28 mouse cellular contexts compared by ENCODE assay signal in genomic region chr9:89881552-89881951, GRCm38 (mm10). TPM values are rescaled to one million over a fixed set of nuclear protein-coding genes. Genes with fewer than 3 reads are reported as not detected.
DNase-seq lines count a peak whose midpoint lies in the region; ATAC-seq lines count a peak whose summit lies in the region.
"Had no signal": no experiment of that assay in that cellular context is flagged by ENCODE, and none has a peak within 500 bp of the region (broad histone marks: within the 10 kb centered on the region; RNA-seq: fewer than 3 reads in every experiment).

No protein-coding gene starts in this region.

- H3K4me2 ChIP-seq in forebrain, embryonic 16.5 days (ENCODE audit: low read length) = no peak overlapping the region
- no peak overlapping the region for H3K4me2 ChIP-seq in intestine, embryonic 14.5 days (ENCODE audit: low read length)
- H3K4me2 ChIP-seq in intestine, embryonic 16.5 days (ENCODE audit: low read depth, low read length) = no peak overlapping the region
- H3K4me2 ChIP-seq in neural tube, embryonic 14.5 days (ENCODE audit: low read depth, low read length) = no peak overlapping the region
- no peak overlapping the region for H3K4me2 ChIP-seq in neural tube, embryonic 15.5 days
- H3K4me2 ChIP-seq: embryonic facial prominence, embryonic 13.5 days; embryonic facial prominence, embryonic 15.5 days; forebrain, embryonic 13.5 days; forebrain, embryonic 15.5 days had no signal

- no peak for ATAC-seq in forebrain, embryonic 16.5 days
- ATAC-seq in intestine, embryonic 14.5 days (replicated peaks; ENCODE audit: low FRiP score, low TSS enrichment, low read depth) = no peak
- no peak for ATAC-seq in intestine, embryonic 16.5 days
- ATAC-seq in neural tube, embryonic 14.5 days (ENCODE audit: low read depth) = peak; percentile 29; the same call in 1 of the 2 replicates
- ATAC-seq in neural tube, embryonic 15.5 days (ENCODE audit: low FRiP score) = no peak
- ATAC-seq: CD4-positive, CD25-positive, alpha-beta regulatory T cell, adult 4 months; forebrain, embryonic 13.5 days; forebrain, embryonic 15.5 days; Patski had no signal

- no peaks in the 10 kb centered on the region for H3K36me3 ChIP-seq in forebrain, embryonic 10.5 days (replicated peaks)
- H3K36me3 ChIP-seq in forebrain, embryonic 16.5 days (ENCODE audit: control insufficient read depth, insufficient read depth) = no peaks in the 10 kb centered on the region
- no peaks in the 10 kb centered on the region for H3K36me3 ChIP-seq in intestine, embryonic 14.5 days (ENCODE audit: control insufficient read depth, insufficient read depth, low read length)
- no peaks in the 10 kb centered on the region for H3K36me3 ChIP-seq in intestine, embryonic 16.5 days (ENCODE audit: control insufficient read depth, insufficient read depth, low read length)
- no peaks in the 10 kb centered on the region for H3K36me3 ChIP-seq in neural tube, embryonic 14.5 days (ENCODE audit: control insufficient read depth, insufficient read depth, low read length)
- H3K36me3 ChIP-seq in neural tube, embryonic 15.5 days = no peaks in the 10 kb centered on the region
- H3K36me3 ChIP-seq: embryonic facial prominence, embryonic 13.5 days; embryonic facial prominence, embryonic 15.5 days; forebrain, embryonic 15.5 days; G1E had no signal

- 40% methylated on average over 7 of the region's 7 CpGs for WGBS in forebrain, embryonic 10.5 days
- WGBS in forebrain, embryonic 16.5 days = 48% methylated on average over 7 of the region's 7 CpGs
- WGBS in intestine, embryonic 14.5 days = 55% methylated on average over 7 of the region's 7 CpGs
- WGBS in intestine, embryonic 16.5 days = 48% methylated on average over 7 of the region's 7 CpGs
- WGBS in neural tube, embryonic 14.5 days = 54% methylated on average over 7 of the region's 7 CpGs
- WGBS in neural tube, embryonic 15.5 days = 47% methylated on average over 7 of the region's 7 CpGs

- H3K27me3 ChIP-seq in forebrain, embryonic 10.5 days (ENCODE audit: poor library complexity, severe bottlenecking) = peaks cover 97% of the 10 kb centered on the region
- H3K27me3 ChIP-seq in forebrain, embryonic 16.5 days (replicated peaks; ENCODE audit: control insufficient read depth, insufficient read depth, low read length) = peaks cover 23% of the 10 kb centered on the region
- H3K27me3 ChIP-seq in intestine, embryonic 14.5 days (replicated peaks; ENCODE audit: control insufficient read depth, insufficient read depth, low read length) = peaks cover 74% of the 10 kb centered on the region
- H3K27me3 ChIP-seq in intestine, embryonic 16.5 days (replicated peaks; ENCODE audit: control insufficient read depth, insufficient read depth, low read length) = peaks cover 28% of the 10 kb centered on the region
- 0 out of 2 replicates have a peak, but pooled peaks cover 3% of the 10 kb centered on the region for H3K27me3 ChIP-seq in neural tube, embryonic 14.5 days (ENCODE audit: control insufficient read depth, insufficient read depth, low read length)
- peaks cover 33% of the 10 kb centered on the region for H3K27me3 ChIP-seq in neural tube, embryonic 15.5 days (replicated peaks)

- no peak overlapping the region for H3K9ac ChIP-seq in forebrain, embryonic 16.5 days (replicated peaks; ENCODE audit: low read depth, low read length)
- no peak overlapping the region for H3K9ac ChIP-seq in intestine, embryonic 14.5 days (ENCODE audit: low read length)
- H3K9ac ChIP-seq in intestine, embryonic 16.5 days (ENCODE audit: low read depth, low read length) = no peak overlapping the region
- H3K9ac ChIP-seq in neural tube, embryonic 14.5 days (replicated peaks; ENCODE audit: low read depth, low read length) = no peak overlapping the region
- H3K9ac ChIP-seq in neural tube, embryonic 15.5 days (replicated peaks) = no peak overlapping the region
- H3K9ac ChIP-seq: embryonic facial prominence, embryonic 13.5 days; embryonic facial prominence, embryonic 15.5 days; forebrain, embryonic 13.5 days; forebrain, embryonic 15.5 days had no signal

- H3K9me3 ChIP-seq in forebrain, embryonic 10.5 days = peaks cover 26% of the 10 kb centered on the region
- H3K9me3 ChIP-seq in forebrain, embryonic 16.5 days (ENCODE audit: control insufficient read depth, low read length) = peaks cover 6% of the 10 kb centered on the region
- peaks cover 10% of the 10 kb centered on the region for H3K9me3 ChIP-seq in intestine, embryonic 14.5 days (ENCODE audit: control insufficient read depth, low read length)
- H3K9me3 ChIP-seq in intestine, embryonic 16.5 days (ENCODE audit: control insufficient read depth, low read length) = no peaks in the 10 kb centered on the region
- 0 out of 2 replicates have a peak, but pooled peaks cover 4% of the 10 kb centered on the region for H3K9me3 ChIP-seq in neural tube, embryonic 14.5 days (ENCODE audit: control insufficient read depth, low read length)
- H3K9me3 ChIP-seq in neural tube, embryonic 15.5 days (replicated peaks) = no peaks in the 10 kb centered on the region
- H3K9me3 ChIP-seq: embryonic facial prominence, embryonic 15.5 days had no signal

- H3K4me1 ChIP-seq in forebrain, embryonic 10.5 days = peaks cover 5% of the 10 kb centered on the region; the same call in 1 of the 2 replicates
- H3K4me1 ChIP-seq in forebrain, embryonic 16.5 days (replicated peaks; ENCODE audit: control insufficient read depth, insufficient read depth, low read length) = no peaks in the 10 kb centered on the region
- no peaks in the 10 kb centered on the region for H3K4me1 ChIP-seq in intestine, embryonic 14.5 days (replicated peaks; ENCODE audit: control insufficient read depth, insufficient read depth, low read length)
- no peaks in the 10 kb centered on the region for H3K4me1 ChIP-seq in intestine, embryonic 16.5 days (ENCODE audit: control insufficient read depth, insufficient read depth, low read length)
- no peaks in the 10 kb centered on the region for H3K4me1 ChIP-seq in neural tube, embryonic 14.5 days (ENCODE audit: control insufficient read depth, insufficient read depth, low read length)
- H3K4me1 ChIP-seq in neural tube, embryonic 15.5 days = peaks cover 4% of the 10 kb centered on the region; the same call in 1 of the 2 replicates
- H3K4me1 ChIP-seq: embryonic facial prominence, embryonic 13.5 days; embryonic facial prominence, embryonic 15.5 days; forebrain, embryonic 13.5 days; forebrain, embryonic 15.5 days had no signal

- DNase-seq in forebrain, embryonic 10.5 days (ENCODE audit: extremely low spot score, low spot score) = peak; percentile 31
- peak; percentile 53 for DNase-seq in intestine, embryonic 14.5 days (ENCODE audit: low spot score)
- DNase-seq in ZHBTc4 (ENCODE audit: low read depth, low spot score) = peak; percentile 21
- DNase-seq: adrenal gland, adult 2 months; adrenal gland, postnatal 10 days; adrenal gland, postnatal 25 days; B cell, adult 2 months; cerebellum, adult 11 months; cerebellum, adult 18-20 months; cerebellum, adult 8-10 months; cerebellum, adult 9-11 months; cerebellum, postnatal 14 days; cerebellum, postnatal 36 days; embryo, embryonic 11 days had no signal

- no peak overlapping the region for H3K4me3 ChIP-seq in forebrain, embryonic 10.5 days
- H3K4me3 ChIP-seq in forebrain, embryonic 16.5 days (replicated peaks; ENCODE audit: low read length) = no peak overlapping the region
- H3K4me3 ChIP-seq in intestine, embryonic 14.5 days (ENCODE audit: low read depth, low read length) = no peak overlapping the region
- H3K4me3 ChIP-seq in intestine, embryonic 16.5 days (ENCODE audit: low read length) = no peak overlapping the region
- no peak overlapping the region for H3K4me3 ChIP-seq in neural tube, embryonic 14.5 days (ENCODE audit: low read depth, low read length)
- H3K4me3 ChIP-seq in neural tube, embryonic 15.5 days (replicated peaks) = no peak overlapping the region
- H3K4me3 ChIP-seq: embryonic facial prominence, embryonic 13.5 days; embryonic facial prominence, embryonic 15.5 days; erythroblast, embryonic 14.5 days; forebrain, embryonic 13.5 days; forebrain, embryonic 15.5 days had no signal

- no peak overlapping the region for H3K27ac ChIP-seq in forebrain, embryonic 10.5 days
- no peak overlapping the region for H3K27ac ChIP-seq in forebrain, embryonic 16.5 days (ENCODE audit: low read length)
- no peak overlapping the region for H3K27ac ChIP-seq in intestine, embryonic 14.5 days (ENCODE audit: low read depth)
- no peak overlapping the region for H3K27ac ChIP-seq in intestine, embryonic 16.5 days (ENCODE audit: low read length)
- no peak overlapping the region for H3K27ac ChIP-seq in neural tube, embryonic 14.5 days (ENCODE audit: low read depth, low read length)
- no peak overlapping the region for H3K27ac ChIP-seq in neural tube, embryonic 15.5 days (replicated peaks)
- H3K27ac ChIP-seq: embryonic facial prominence, embryonic 13.5 days; embryonic facial prominence, embryonic 15.5 days; forebrain, embryonic 13.5 days; forebrain, embryonic 15.5 days had no signal

RNA-seq across cellular contexts. Expression of gene Rasgrf1, which starts 28.2 kb away (rescaled TPM):
- polyA plus RNA-seq in forebrain, embryonic 10.5 days (2016; fragmentation: Nextera tagmentation; extraction: Ambion mirVana) = not detected in 2 replicates
- polyA plus RNA-seq in forebrain, embryonic 16.5 days (2015; fragmentation: Nextera tagmentation; extraction: Ambion mirVana) = 7.0 and 11.2 TPM in 2 replicates
- 0.35 TPM in 1 of 2 replicates, not detected in the other for polyA plus RNA-seq in intestine, embryonic 14.5 days (2014; fragmentation: Nextera tagmentation; extraction: Ambion mirVana)
- 0.12 and 0.20 TPM in 2 replicates for polyA plus RNA-seq in intestine, embryonic 16.5 days (2015; fragmentation: Nextera tagmentation; extraction: Ambion mirVana)
- 10.6 and 22.3 TPM in 2 replicates for polyA plus RNA-seq in neural tube, embryonic 14.5 days (2014; fragmentation: Nextera tagmentation; extraction: Ambion mirVana)
- polyA plus RNA-seq in neural tube, embryonic 15.5 days (2015; fragmentation: Nextera tagmentation; extraction: Ambion mirVana) = 17.3 and 17.6 TPM in 2 replicates
- polyA plus RNA-seq: embryonic facial prominence, embryonic 11.5 days; erythroblast, embryonic 14.5 days; forebrain, embryonic 11.5 days; G1E; Patski had no signal
